Mouse (Mus musculus) thymus, adult 2 months (tissue): ENCODE results near the gene Fsd2.

Experiments
- CTCF ChIP-seq: fragments of 200-500 bp; IDR thresholded peaks from 2 replicates; pipeline ENCODE4 v1.5.1; 2012; ENCODE audit warnings: mild to moderate bottlenecking, control low read depth, low read length, moderate library complexity, borderline replicate concordance; ENCODE audit not compliant: control insufficient read depth, poor library complexity, insufficient read depth; ENCODE audit errors: extremely low read depth
- POLR2A ChIP-seq: fragments of 200-500 bp; IDR thresholded peaks from 2 replicates; pipeline ENCODE4 v1.6.1; 2012; ENCODE audit warnings: mild to moderate bottlenecking, low read length, control low read depth, moderate library complexity; ENCODE audit not compliant: control insufficient read depth, poor library complexity, insufficient read depth; ENCODE audit errors: extremely low read depth

DNA sequence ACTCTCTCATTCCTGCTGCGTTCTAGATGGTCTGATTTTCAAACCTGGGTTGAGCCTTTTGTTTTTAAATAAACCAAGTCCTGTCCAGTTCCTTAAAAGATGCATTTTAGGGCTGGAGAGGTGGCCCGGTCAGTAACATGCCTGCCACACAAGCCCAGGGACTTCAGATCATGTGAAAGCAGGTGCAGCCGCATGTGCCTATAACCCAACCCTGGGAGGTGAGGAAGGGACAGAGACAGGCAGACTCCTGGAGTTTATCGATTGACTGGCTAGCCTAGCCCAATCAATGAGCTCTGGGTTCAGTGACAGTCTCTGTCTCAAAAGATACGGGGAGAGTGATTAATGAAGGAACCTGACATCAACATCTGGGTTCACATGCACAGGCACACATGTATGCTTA, 5.5 kb downstream of the Fsd2 start:
- TF ChIP-seq CTCF (no peak), POLR2A (no peak)
